Mouse (Mus musculus) skeletal muscle tissue, adult 2 months (tissue): Measurements from ENCODE around the gene Raver1.

Experiments
- DNase-seq: peaks from one replicate; pipeline ENCODE4 v3.0.0-alpha.2; 2012; ENCODE audit warnings: low read depth, low spot score

Gene Raver1

DNA sequence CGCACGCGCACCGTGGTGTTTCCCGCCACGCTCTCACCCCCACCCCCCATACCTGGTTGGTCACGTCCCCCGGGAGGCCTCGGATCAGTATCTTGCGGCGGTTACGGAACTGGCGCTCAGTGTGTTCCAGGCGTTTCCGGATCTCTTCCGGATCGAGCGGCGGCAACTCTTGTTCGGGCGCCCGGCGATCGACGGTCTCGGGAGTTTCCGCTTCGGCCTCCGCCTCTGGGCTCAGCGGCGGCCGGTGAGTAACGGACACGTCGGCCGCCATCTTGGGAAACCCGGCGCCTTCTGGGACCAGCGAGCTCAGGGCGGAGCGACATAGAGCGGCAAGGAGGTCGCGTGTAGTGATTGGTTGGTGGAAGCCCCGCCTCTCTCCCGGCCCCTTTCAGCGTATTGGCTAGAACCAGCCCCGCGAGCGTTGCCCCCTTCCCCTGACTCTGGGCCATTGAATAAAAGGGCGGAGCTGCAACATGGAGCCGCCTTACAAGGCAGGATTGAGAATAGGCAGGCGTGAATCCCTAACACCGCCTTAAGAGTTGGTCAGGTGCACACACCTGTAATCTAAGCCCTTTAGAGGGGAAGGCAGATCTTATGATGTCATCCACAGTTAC lies at the start of gene Raver1, which contains the start of gene Gm38431:
Raver1 (minus strand) TSS at position 302 of the 614 bp plus-strand sequence.
Gm38431 (minus strand) TSS at position 291 of the 614 bp plus-strand sequence.
- peak; percentile 98 for DNase-seq

DNA sequence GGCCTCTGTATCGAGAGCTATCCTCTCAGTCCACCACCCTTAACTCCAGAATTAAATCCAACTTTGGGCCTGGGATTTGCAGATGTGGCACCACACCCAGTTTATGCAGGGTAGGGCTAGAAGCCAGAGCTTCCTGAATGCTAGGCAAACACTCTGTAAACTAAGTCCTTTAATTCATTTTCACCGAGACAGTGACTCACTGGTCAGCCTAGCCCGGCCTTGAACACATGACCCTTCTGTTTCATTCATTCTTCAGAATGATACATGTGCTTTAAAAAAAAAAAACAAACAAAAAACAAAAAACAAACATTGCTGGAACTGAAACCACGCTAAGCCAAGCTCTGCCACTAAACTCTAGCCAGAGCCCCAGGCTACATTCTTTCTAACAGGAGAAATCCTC lies 46.6 kb upstream of the Raver1 start:
- DNase-seq = no peak

- DNase-seq = peak; percentile 47
Observed at GRCm38 (mm10) chr9:21137229-21137628, 45.4 kb upstream of the Raver1 start.

GRCm38 (mm10) chr9:21136401-21136800 lies 44.6 kb upstream of the Raver1 start:
- DNase-seq = no peak

DNA sequence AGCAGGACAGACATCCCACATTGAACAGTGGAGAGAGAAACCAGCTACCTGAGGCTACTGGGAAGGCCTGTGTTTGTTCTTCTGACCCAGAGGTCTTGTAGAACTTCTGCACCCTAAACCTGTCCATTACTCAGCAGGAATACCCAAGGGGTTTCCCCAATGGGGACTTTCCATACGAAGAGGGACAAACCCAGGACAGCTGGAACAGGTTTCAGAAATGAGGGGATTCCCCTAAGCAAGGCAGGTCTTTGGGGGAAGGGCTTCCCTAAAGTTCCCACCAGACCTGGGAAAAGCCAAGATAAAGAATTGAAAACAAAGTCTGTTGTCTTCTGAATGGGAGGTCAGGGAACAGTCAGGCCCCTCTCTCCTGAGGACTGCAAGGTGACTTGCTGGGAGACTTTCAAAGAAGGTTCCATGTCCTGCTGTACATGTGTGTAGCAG lies 44.2 kb upstream of the Raver1 start:
- no peak for DNase-seq

GRCm38 (mm10) chr9:21135329-21135890 lies 43.6 kb upstream of the Raver1 start:
- DNase-seq = no peak

DNA sequence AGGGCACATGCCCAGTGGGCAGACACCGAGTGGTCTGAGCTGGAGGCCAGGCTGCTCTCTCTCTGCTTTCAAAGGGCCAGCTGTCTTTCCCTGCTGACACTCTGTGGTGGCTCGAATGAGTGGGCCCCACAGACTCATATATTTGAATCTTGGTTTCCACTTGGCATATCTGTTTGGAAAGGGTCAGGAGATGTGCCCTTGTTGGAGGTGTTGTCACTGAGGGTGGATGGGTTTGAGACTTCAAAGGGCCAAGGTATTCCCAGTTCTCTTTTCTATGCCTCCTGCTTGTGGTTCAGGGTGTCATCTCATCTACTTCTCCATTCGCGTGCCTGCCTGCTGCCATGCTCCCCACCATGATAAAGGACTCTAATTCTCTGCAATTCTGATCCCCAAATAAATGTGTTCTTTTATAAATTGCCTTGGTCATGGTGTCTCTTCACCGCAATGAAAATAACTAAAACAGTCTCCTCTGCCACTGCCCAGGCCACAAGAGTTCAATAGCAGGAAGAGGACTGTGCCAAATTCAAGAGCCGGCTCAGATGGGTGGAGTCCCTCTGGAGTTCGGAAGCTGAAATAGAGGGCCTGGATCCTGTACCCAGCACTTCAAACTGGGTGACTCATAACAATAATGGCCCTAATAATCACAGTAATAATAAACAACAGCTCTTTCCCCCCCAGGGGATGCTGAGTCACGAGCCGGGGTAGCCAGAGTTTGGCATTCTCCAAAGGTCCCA lies 43.0 kb upstream of the Raver1 start:
- peak; percentile 73 for DNase-seq

GRCm38 (mm10) chr9:21133064-21133707 lies 41.4 kb upstream of the Raver1 start:
- no peak for DNase-seq

DNA sequence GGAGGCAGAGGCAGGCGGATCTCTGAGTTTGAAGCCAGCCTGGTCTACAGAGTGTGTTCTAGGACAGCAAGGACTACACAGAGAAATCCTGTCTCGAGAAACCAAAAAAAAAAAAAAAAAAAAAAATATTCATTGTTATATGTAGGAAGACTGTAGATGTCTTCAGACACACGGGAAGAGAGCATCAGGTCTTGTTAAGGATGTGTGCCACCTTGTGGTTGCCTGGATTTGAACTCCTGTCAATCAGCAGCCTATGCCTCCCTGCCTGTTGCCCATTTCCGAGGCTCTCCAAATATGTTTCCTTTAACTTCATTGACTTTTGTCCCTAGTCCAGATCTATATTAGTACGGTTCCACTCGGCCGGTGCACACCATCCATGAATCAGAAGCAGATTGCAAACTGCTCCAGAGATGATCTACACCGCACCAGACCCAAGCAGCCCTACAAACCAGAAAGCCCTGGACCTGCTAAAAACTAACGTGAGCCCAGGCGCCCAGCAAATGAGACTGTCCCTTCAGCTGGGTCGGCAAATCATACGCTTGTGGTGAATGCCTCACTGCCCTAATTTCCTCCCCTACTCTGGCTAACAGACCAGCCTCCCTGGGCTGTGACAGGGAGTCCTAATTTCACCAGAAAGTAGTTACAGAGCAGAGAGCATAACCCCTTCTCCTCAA lies 40.4 kb upstream of the Raver1 start:
- DNase-seq = no peak

GRCm38 (mm10) chr9:21131059-21131956 lies 39.5 kb upstream of the Raver1 start, which contains the start of gene Tyk2:
Gene Tyk2, minus strand, starts transcription at chr9:21131243.
- DNase-seq = peak; percentile 96

DNA sequence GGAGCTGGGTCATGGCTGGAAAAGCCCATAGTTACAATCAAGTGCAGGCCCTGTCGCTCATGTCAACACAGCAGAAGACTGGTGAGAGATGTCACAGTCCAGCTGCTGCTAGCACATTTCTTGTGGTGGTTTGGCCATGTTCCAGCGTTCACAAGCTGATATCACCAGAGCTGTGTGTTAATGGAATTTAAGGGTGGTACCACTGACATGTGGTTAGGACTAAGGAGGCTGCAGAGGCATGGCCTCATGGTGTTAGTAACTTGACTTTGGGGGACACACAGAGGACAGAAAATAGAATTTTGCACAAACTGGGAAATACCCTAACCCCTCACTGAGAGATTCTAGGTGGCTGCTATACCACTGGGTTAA lies 34.4 kb upstream of the Raver1 start:
- no peak for DNase-seq

GRCm38 (mm10) chr9:21125502-21126258 lies 33.9 kb upstream of the Raver1 start:
- DNase-seq = no peak

DNA sequence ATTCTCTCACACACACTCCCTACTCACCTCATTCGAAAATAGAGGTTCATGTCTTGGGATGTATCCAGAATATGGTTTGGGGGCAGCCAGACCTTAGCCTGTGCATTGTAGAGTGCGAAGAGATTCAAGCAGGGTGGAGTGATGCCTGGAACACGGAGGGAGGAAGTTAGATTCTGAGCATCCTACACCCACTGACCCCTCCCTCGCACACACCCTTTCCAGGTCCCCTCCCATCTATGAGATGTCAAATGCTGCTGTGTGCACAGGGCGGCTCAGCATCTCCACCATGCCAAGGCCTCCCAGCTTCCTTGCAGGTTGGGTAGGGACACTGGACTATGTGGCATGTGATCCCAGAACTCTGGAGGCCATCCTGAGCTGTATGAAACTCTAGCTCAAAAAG lies 33.0 kb upstream of the Raver1 start:
- no peak for DNase-seq

GRCm38 (mm10) chr9:21121483-21121882 lies 29.7 kb upstream of the Raver1 start:
- no peak for DNase-seq

- DNase-seq = no peak
Observed at GRCm38 (mm10) chr9:21117073-21117472, 25.3 kb upstream of the Raver1 start.

DNA sequence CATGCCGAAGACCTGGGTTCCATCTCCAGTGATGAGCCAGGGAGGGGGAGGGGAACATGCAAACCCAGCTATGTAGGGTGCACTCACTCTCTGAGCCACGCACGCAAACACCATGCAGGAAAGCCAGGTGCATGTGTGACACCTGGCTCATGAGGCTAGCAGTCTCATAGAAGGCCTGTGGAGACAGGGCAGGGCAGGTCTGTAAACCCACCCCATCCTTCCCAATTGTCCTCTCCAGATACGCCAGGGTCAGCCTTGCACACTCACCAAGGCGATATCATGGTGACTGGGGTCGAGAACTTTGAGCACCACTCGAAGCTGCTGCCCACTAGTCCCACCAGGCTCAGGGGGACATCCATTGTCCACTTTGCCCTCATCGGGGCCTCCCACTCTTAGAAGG lies 23.3 kb upstream of the Raver1 start:
- DNase-seq = no peak

GRCm38 (mm10) chr9:21114190-21114589 lies 22.4 kb upstream of the Raver1 start:
- no peak for DNase-seq

DNA sequence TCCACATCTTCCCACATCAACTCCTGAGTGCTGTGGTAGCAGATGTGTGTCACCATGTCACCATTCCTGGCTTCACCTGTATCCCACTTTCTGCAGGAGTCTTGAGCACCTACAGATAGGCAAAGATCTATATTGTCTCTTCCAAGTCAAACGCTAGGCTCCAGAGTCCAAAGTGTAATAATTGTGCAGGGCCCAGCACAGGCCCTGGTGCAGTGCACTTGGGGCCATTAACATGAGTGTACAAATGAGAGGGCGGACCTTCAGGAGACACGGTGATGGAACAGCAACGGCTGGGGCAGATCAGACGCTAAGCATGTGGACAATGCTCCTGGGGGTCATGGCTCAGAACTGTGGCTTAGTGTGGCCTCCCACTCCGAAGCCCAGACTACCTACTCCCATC lies 21.9 kb upstream of the Raver1 start:
- no peak for DNase-seq

GRCm38 (mm10) chr9:21107607-21108237 lies 15.9 kb upstream of the Raver1 start:
- DNase-seq = no peak
